Mouse (Mus musculus): ENCODE measurements at regions not wholly inside any gene's neighbourhood (a gene's known extent, or its start where the extent isn't known, plus 50 kb on each side); places are given as distances from the start of the nearest gene placed in this dataset.

GRCm38 (mm10) chrX:11170416-11170815 is 128.6 kb upstream of the H2al1a start:
- no peak for DNase-seq

GRCm38 (mm10) chrX:11180194-11180816 is 118.8 kb upstream of the H2al1a start:
- peak in 1 of 2 experiments; percentile 1 for DNase-seq

- DNase-seq = peak; percentile 1 to 33
Measured at GRCm38 (mm10) chrX:11181855-11182254, 117.2 kb upstream of the H2al1a start.

- no peak for DNase-seq
Measured at GRCm38 (mm10) chrX:11190851-11191250, 108.2 kb upstream of the H2al1a start.

- DNase-seq = no peak
Measured at GRCm38 (mm10) chrX:11204135-11204534, 94.9 kb upstream of the H2al1a start.

GRCm38 (mm10) chrX:11209895-11210294 is 89.2 kb upstream of the H2al1a start:
- no peak for DNase-seq

GRCm38 (mm10) chrX:11212811-11213210 is 86.2 kb upstream of the H2al1a start:
- DNase-seq = no peak

GRCm38 (mm10) chrX:11213492-11213891 is 85.6 kb upstream of the H2al1a start:
- DNase-seq = peak; percentile 37 to 73

- no peak for DNase-seq
Measured at GRCm38 (mm10) chrX:11239066-11239465, 60.0 kb upstream of the H2al1a start.

- no peak for DNase-seq
Measured at GRCm38 (mm10) chrX:11245576-11245975, 53.5 kb upstream of the H2al1a start.
